15 mouse cellular contexts compared by ENCODE assay signal in the genomic region with DNA sequence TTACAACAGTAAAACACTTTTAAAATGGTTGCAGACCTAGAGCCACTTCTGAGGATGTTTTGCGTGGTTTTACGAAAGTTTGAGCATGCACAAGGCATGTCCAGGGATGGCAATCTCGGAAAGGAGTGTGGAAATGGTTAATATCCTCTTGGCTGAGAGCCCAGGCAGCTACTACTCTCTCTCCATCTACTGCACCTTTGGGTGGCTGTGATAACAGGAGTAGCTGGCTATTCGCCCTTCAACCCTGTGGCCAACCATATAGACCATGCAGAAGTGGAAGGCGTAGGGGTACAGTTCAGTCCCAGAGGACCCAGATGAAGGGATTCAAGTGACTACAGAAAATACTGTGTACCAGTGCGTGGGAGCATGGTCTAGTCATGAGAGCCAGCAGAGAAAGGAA.
"Had no signal": no experiment of that assay in that cellular context is flagged by ENCODE, and none has a peak within 500 bp of the region (broad histone marks: within the 10 kb centered on the region; RNA-seq: fewer than 3 reads in every experiment).

No protein-coding gene starts in this region.

- H3K4me2 ChIP-seq: neural tube, embryonic 15.5 days; stomach, embryonic 15.5 days had no signal

- DNase-seq: retina, postnatal 1 day; right cerebral cortex, adult 18-20 months; right cerebral cortex, postnatal 14 days; right cerebral cortex, postnatal 25 days; right cerebral cortex, postnatal 4 days; spleen, adult 18-20 months; thymus, adult 18-20 months; thymus, adult 2 months; thymus, postnatal 14 days; thymus, postnatal 25 days; thymus, postnatal 36 days; thymus, postnatal 4 days had no signal

- H3K9me3 ChIP-seq: neural tube, embryonic 15.5 days; stomach, embryonic 15.5 days had no signal

- H3K36me3 ChIP-seq: neural tube, embryonic 15.5 days; stomach, embryonic 15.5 days had no signal

- H3K4me1 ChIP-seq: stomach, embryonic 15.5 days had no signal

- H3K4me3 ChIP-seq: neural tube, embryonic 15.5 days; stomach, embryonic 15.5 days had no signal

- H3K9ac ChIP-seq: neural tube, embryonic 15.5 days; stomach, embryonic 15.5 days had no signal

- H3K27ac ChIP-seq: neural tube, embryonic 15.5 days; stomach, embryonic 15.5 days; stomach, postnatal 0 days had no signal

- H3K27me3 ChIP-seq: neural tube, embryonic 15.5 days; stomach, embryonic 15.5 days had no signal
